Mouse (Mus musculus) liver, embryonic 11.5 days (tissue): ENCODE data around the gene Cyp4x1. TPM values are rescaled to one million over a fixed set of nuclear protein-coding genes. Genes with fewer than 3 reads are reported as not detected.

Experiments
- ATAC-seq: fragments of 200-750 bp; cut with Nextera tagmentation; replicated peaks from 2 replicates; pipeline ENCODE4 v1.8.0; 2017; ENCODE audit warnings: moderate number of reproducible peaks, mild to moderate bottlenecking, moderate TSS enrichment, moderate library complexity; ENCODE audit not compliant: low FRiP score
- DNase-seq: peaks from one replicate; pipeline ENCODE4 v3.0.0-alpha.2; 2017; ENCODE audit warnings: low spot score
- H3K27ac ChIP-seq: fragments of 300-500 bp; sonication (generic); 2 replicates; pipeline ENCODE4 v1.5.1; 2014; ENCODE audit warnings: mild to moderate bottlenecking, low read depth, low read length, control low read depth
- H3K27me3 ChIP-seq: fragments of 300-500 bp; sonication (generic); replicated peaks from 2 replicates; pipeline ENCODE4 v1.6.1; 2014; ENCODE audit warnings: low read length, mixed read lengths; ENCODE audit not compliant: control insufficient read depth, insufficient read depth
- H3K36me3 ChIP-seq: fragments of 300-500 bp; sonication (generic); 2 replicates; pipeline ENCODE4 v1.6.1; 2014; ENCODE audit warnings: mild to moderate bottlenecking, low read length, moderate library complexity, mixed read lengths; ENCODE audit not compliant: control insufficient read depth, insufficient read depth
- H3K4me1 ChIP-seq: fragments of 300-500 bp; sonication (generic); replicated peaks from 2 replicates; pipeline ENCODE4 v1.6.1; 2014; ENCODE audit warnings: low read length, mixed read lengths; ENCODE audit not compliant: control insufficient read depth, insufficient read depth
- H3K4me2 ChIP-seq: fragments of 300-500 bp; sonication (generic); 2 replicates; pipeline ENCODE4 v1.6.1; 2014; ENCODE audit warnings: mild to moderate bottlenecking, control low read depth, moderate library complexity
- H3K4me3 ChIP-seq: fragments of 300-500 bp; sonication (generic); 2 replicates; pipeline ENCODE4 v1.5.1; 2014; ENCODE audit warnings: low read depth, low read length, control low read depth
- H3K9ac ChIP-seq: fragments of 300-500 bp; sonication (generic); 2 replicates; pipeline ENCODE4 v1.6.1; 2014; ENCODE audit warnings: low read depth, low read length, control low read depth
- H3K9me3 ChIP-seq: fragments of 300-500 bp; sonication (generic); 2 replicates; pipeline ENCODE4 v1.6.1; 2016; ENCODE audit warnings: low read length, inconsistent platforms, mixed read lengths; ENCODE audit not compliant: control insufficient read depth
- WGBS: fragments of 180-500 bp; shearing (Covaris S2); extraction: QIAGEN DNeasy Blood & Tissue Kit; methylation state at CpG from one replicate; pipeline ENCODE4 v1.1.7; 2014; 5-methylcytosine and 5-hydroxymethylcytosine counted together
- polyA plus RNA-seq: library from polyadenylated mRNA; unstranded; fragments of >200 nt; fragmentation: Nextera tagmentation; extraction: Ambion mirVana; gene quantifications from 2 replicates; pipeline ENCODE4 v1.2.1, GENCODE M21; 2014

The Cyp4x1 gene
- polyA plus RNA-seq, 1 experiment from 2014 or later: 0.30 TPM

- peak; percentile 89 for DNase-seq
- Histone ChIP-seq H3K27me3 (0 out of 2 replicates have a peak, but pooled peaks cover 9% of the 10 kb centered on the region), H3K36me3 (no peaks in the 10 kb centered on the region), H3K4me2 (peak overlapping the region; percentile 79), H3K9me3 (no peaks in the 10 kb centered on the region), H3K4me1 (peaks cover 47% of the 10 kb centered on the region), H3K9ac (peak overlapping the region; percentile 72), H3K27ac (peak overlapping the region; percentile 98), H3K4me3 (peak overlapping the region; percentile 38)
- WGBS: 1% methylated on average over 31 of the region's 31 CpGs
- ATAC-seq: peak; percentile 95
These were observed 38.2 kb downstream of the Cyp4x1 start for GRCm38 (mm10) chr4:115095671-115096434.

GRCm38 (mm10) chr4:115094056-115094455 lies 40.0 kb downstream of the Cyp4x1 start:
- Histone ChIP-seq H3K4me2 (peak overlapping the region; percentile 42), H3K36me3 (no peaks in the 10 kb centered on the region), H3K9me3 (no peaks in the 10 kb centered on the region), H3K4me3 (no peak overlapping the region), H3K4me1 (peaks cover 53% of the 10 kb centered on the region), H3K9ac (peak overlapping the region; percentile 62), H3K27me3 (0 out of 2 replicates have a peak, but pooled peaks cover 9% of the 10 kb centered on the region), H3K27ac (peak overlapping the region; percentile 98)
- WGBS: 74% methylated on average over 2 of the region's 2 CpGs
- ATAC-seq (no peak; the same call in 1 of the 2 replicates), DNase-seq (no peak)

DNA sequence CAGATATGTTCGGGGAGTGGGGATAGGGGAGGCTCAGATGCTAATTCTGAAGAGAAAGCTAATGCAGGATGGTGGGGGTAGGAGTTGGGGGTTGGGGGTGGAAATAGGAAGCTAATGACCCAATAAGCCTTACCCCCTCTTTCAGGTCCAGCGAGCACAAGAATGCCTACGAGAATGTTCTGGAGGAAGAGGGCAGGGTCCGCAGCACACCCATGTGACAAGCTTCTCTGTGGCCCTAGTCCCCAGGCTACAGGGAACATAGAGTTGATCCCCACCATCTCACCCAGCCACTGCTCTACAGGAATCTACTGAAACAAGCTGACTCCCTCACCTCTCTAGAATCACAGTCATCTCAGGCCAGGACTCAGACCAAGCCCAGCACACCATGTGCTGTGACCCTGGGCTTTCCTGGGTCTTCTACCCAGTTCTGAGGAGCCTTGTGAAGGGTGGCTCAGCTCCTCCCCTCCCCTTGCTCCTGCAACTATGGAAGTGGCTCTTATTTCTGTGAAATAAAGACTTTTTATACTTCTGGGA lies 40.7 kb downstream of the Cyp4x1 start:
- H3K4me1 ChIP-seq: peaks cover 56% of the 10 kb centered on the region
- 73% methylated on average over 4 of the region's 4 CpGs for WGBS
- peaks cover 12% of the 10 kb centered on the region for H3K27me3 ChIP-seq
- H3K27ac ChIP-seq: peak overlapping the region; percentile 98
- DNase-seq: no peak
- H3K4me2 ChIP-seq: peak overlapping the region; percentile 42
- ATAC-seq: no peak
- no peaks in the 10 kb centered on the region for H3K36me3 ChIP-seq
- no peak overlapping the region for H3K4me3 ChIP-seq
- no peaks in the 10 kb centered on the region for H3K9me3 ChIP-seq
- peak overlapping the region; percentile 54 for H3K9ac ChIP-seq

DNA sequence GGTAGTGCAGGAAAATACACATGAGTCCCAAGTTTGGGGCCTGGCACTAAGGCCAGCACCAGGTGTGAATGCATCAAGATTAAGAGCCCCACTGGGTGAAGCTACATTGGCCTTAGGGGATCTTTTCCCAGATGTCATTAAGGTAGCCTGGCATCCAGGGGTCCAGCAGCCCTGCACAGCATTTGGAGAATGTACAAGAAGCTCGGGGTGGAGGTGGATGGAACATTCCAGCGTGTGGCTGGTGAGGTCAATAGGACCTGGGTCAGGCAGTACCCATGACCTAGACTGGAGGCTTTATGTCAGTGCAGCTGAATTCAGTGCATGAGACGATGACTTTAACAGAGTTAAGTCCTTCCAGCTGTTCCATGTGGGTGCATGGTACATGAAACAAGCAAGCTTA lies 42.3 kb downstream of the Cyp4x1 start:
- Histone ChIP-seq H3K4me3 (no peak overlapping the region), H3K27me3 (peaks cover 11% of the 10 kb centered on the region), H3K36me3 (no peaks in the 10 kb centered on the region), H3K4me1 (peaks cover 48% of the 10 kb centered on the region), H3K4me2 (peak overlapping the region; percentile 20; the same call in 1 of the 2 replicates), H3K27ac (peak overlapping the region; percentile 5; the same call in 1 of the 2 replicates), H3K9me3 (no peaks in the 10 kb centered on the region), H3K9ac (no peak overlapping the region)
- WGBS: 90% methylated on average over 3 of the region's 3 CpGs
- DNase-seq: no peak
- no peak for ATAC-seq

GRCm38 (mm10) chr4:115090592-115090991 lies 43.5 kb downstream of the Cyp4x1 start:
- Histone ChIP-seq H3K9ac (0 out of 2 replicates have a peak overlapping the region, but pooled peaks have one; percentile 27), H3K27me3 (peaks cover 6% of the 10 kb centered on the region), H3K9me3 (no peaks in the 10 kb centered on the region), H3K27ac (peak overlapping the region; percentile 16; the same call in 1 of the 2 replicates), H3K4me3 (peak overlapping the region; percentile 2; the same call in 1 of the 2 replicates), H3K4me1 (peaks cover 38% of the 10 kb centered on the region), H3K36me3 (no peaks in the 10 kb centered on the region), H3K4me2 (peak overlapping the region; percentile 33)
- ATAC-seq (peak; percentile 5; the same call in 1 of the 2 replicates), DNase-seq (no peak)
- 61% methylated on average over 2 of the region's 2 CpGs for WGBS

DNA sequence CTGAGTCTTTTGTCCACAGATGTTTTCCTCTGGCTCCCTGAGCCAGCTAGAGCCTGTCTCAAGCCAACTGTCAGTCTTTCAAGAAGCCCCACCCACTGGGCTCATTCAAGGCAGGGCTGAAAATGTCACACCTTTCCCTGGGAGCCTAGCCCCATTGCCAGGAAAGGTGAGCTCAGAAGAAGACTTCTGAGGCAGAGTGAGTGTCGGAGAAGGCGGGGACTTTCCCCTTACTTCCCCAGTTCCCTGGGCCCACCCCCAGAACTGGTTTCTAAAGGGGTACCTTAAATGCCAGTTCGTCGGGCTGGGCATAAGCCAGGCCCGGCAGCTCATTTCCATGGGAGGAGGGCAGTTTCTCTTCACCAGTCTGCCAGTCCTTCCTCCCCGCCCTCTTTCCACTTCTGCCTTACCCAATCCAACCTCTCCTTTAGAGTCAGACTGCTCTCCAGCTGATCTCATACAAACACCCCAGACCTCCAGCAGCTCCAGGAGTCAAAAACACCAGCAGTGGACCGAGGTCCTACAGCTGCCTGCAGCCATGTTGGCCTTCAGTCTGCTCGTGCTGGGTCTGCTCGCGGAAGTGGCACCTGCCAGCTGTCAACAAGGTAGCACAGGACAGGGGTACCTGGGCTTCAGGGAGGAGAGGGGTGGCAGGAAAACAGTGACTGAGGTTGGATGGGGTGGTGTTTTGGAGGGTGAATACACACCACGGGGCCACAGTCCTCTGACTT lies 45.3 kb downstream of the Cyp4x1 start, which contains the start of gene Pdzk1ip1:
TSS of gene Pdzk1ip1 (plus strand) at position 98 of the 728 bp plus-strand sequence.
- WGBS: 40% methylated on average over 11 of the region's 11 CpGs
- H3K9ac ChIP-seq: peak within 1 kb of the TSS; percentile 32
- peak within 1 kb of the TSS; percentile 28 for H3K4me2 ChIP-seq
- H3K27me3 ChIP-seq: peaks cover 4% of the 10 kb centered on the region
- no peak for DNase-seq
- peaks cover 24% of the 10 kb centered on the region for H3K4me1 ChIP-seq
- 0 out of 2 replicates have a peak within 1 kb of the TSS, but pooled peaks have one; percentile 38 for H3K27ac ChIP-seq
- ATAC-seq: peak; percentile 30; the same call in 1 of the 2 replicates
- no peaks in the 10 kb centered on the region for H3K9me3 ChIP-seq
- peak within 1 kb of the TSS; percentile 28 for H3K4me3 ChIP-seq
- H3K36me3 ChIP-seq: no peaks in the 10 kb centered on the region

DNA sequence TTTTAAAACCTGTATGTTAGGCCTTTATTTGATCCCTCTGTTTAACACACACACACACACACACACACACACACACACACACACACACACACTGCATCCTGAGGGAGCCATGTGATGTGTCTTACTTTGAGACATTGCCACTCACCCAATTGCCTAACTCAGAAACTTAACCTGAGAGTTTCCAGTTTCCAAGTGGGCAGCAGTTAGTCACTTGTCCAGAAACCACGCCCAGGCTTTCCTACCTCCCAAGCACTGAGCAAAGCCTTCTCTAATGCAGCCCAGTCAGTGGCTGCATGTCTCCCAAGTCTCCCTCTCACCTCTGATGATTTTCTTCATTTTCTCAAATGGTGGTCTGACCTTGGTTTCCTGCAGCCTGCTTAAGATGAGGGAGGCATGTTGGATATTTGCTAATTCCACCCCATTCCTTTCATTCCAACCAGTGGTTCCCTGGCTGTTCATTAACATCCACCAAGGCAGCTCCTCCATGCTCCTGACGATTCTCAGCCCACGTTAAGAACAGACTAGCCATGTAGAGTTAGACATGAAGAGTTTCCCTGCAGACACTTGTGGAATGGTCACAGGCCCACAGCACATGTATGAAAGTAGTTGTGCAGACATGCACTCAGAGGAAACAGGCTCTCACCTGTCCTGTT lies 47.2 kb downstream of the Cyp4x1 start:
- ATAC-seq: no peak
- DNase-seq: no peak
- no peak overlapping the region for H3K27ac ChIP-seq
- H3K27me3 ChIP-seq: peaks cover 4% of the 10 kb centered on the region
- no peak overlapping the region for H3K4me3 ChIP-seq
- H3K9me3 ChIP-seq: no peaks in the 10 kb centered on the region
- H3K4me1 ChIP-seq: peaks cover 12% of the 10 kb centered on the region
- H3K4me2 ChIP-seq: no peak overlapping the region
- WGBS: 60% methylated on average over 3 of the region's 3 CpGs
- H3K9ac ChIP-seq: no peak overlapping the region
- no peaks in the 10 kb centered on the region for H3K36me3 ChIP-seq

- WGBS: 68% methylated on average over 4 of the region's 4 CpGs
These were observed 47.8 kb downstream of the Cyp4x1 start for GRCm38 (mm10) chr4:115086257-115086656.

More at GRCm38 (mm10) chr4:115086257-115086656, 47.8 kb downstream of the Cyp4x1 start:
- ATAC-seq: no peak
- Histone ChIP-seq H3K9ac (no peak overlapping the region), H3K27me3 (peaks cover 4% of the 10 kb centered on the region), H3K4me3 (no peak overlapping the region), H3K27ac (no peak overlapping the region), H3K9me3 (no peaks in the 10 kb centered on the region), H3K36me3 (no peaks in the 10 kb centered on the region), H3K4me1 (peaks cover 12% of the 10 kb centered on the region), H3K4me2 (no peak overlapping the region)
- DNase-seq: no peak
